In genomic region chr19:33296338-33296737, GRCm38 (mm10) we compare ENCODE assay signal across 27 mouse cellular contexts.
DNase-seq lines count a peak whose midpoint lies in the region; ATAC-seq and TF ChIP-seq lines count a peak whose summit lies in the region.
"Had no signal": no experiment of that assay in that cellular context is flagged by ENCODE, and none has a peak within 500 bp of the region (broad histone marks: within the 10 kb centered on the region; RNA-seq: fewer than 3 reads in every experiment).

No protein-coding gene starts in this region.

- CTCF ChIA-PET in Patski (lab: Charles Lee): no interaction called here

- ATAC-seq in intestine, postnatal 0 days: no peak
- no peak for ATAC-seq in intestine, embryonic 16.5 days
- no peak for ATAC-seq in Patski
- ATAC-seq: hindbrain, embryonic 16.5 days; midbrain, embryonic 13.5 days had no signal

- POLR2A ChIA-PET in Patski (lab: Charles Lee): no interaction called here

- H3K4me3 ChIP-seq in intestine, postnatal 0 days (ENCODE audit: low read depth, low read length): no peak overlapping the region
- no peak overlapping the region for H3K4me3 ChIP-seq in intestine, embryonic 16.5 days (ENCODE audit: low read length)
- H3K4me3 ChIP-seq: embryonic facial prominence, embryonic 12.5 days; gastrocnemius, adult 2 months; heart, embryonic 10.5 days; liver, embryonic 13.5 days; lung, embryonic 15.5 days; megakaryocyte, embryonic 14.5 days; midbrain, embryonic 13.5 days; neural tube, embryonic 13.5 days; stomach, embryonic 15.5 days had no signal

- no peaks in the 10 kb centered on the region for H3K27me3 ChIP-seq in intestine, postnatal 0 days (replicated peaks; ENCODE audit: control insufficient read depth, insufficient read depth, low read length)
- H3K27me3 ChIP-seq in intestine, embryonic 16.5 days (replicated peaks; ENCODE audit: control insufficient read depth, insufficient read depth, low read length): no peaks in the 10 kb centered on the region
- H3K27me3 ChIP-seq in Patski: peaks cover 58% of the 10 kb centered on the region
- H3K27me3 ChIP-seq: embryonic facial prominence, embryonic 12.5 days; liver, embryonic 13.5 days; lung, embryonic 15.5 days; megakaryocyte, embryonic 14.5 days; midbrain, embryonic 13.5 days; neural tube, embryonic 13.5 days; stomach, embryonic 15.5 days had no signal

- in situ Hi-C loops in Patski (cut with MboI; ENCODE audit: low pct_unique_long_range_greater_than_20kb): no loop called here

- no peak overlapping the region for H3K27ac ChIP-seq in intestine, postnatal 0 days (ENCODE audit: low read depth, low read length)
- no peak overlapping the region for H3K27ac ChIP-seq in intestine, embryonic 16.5 days (ENCODE audit: low read length)
- H3K27ac ChIP-seq: embryonic facial prominence, embryonic 12.5 days; gastrocnemius, adult 2 months; heart, embryonic 10.5 days; liver, embryonic 13.5 days; lung, embryonic 15.5 days; midbrain, embryonic 13.5 days; neural tube, embryonic 13.5 days; stomach, embryonic 15.5 days had no signal

- no peaks in the 10 kb centered on the region for H3K4me1 ChIP-seq in intestine, postnatal 0 days (replicated peaks; ENCODE audit: control insufficient read depth, insufficient read depth, low read length)
- no peaks in the 10 kb centered on the region; the same call in 1 of the 2 replicates for H3K4me1 ChIP-seq in intestine, embryonic 16.5 days (ENCODE audit: control insufficient read depth, insufficient read depth, low read length)
- H3K4me1 ChIP-seq: embryonic facial prominence, embryonic 12.5 days; heart, embryonic 10.5 days; liver, embryonic 13.5 days; lung, embryonic 15.5 days; megakaryocyte, embryonic 14.5 days; midbrain, embryonic 13.5 days; stomach, embryonic 15.5 days had no signal

- DNase-seq in retina, embryonic 14.5 days (ENCODE audit: low spot score): peak; percentile 10
- DNase-seq in retina, postnatal 1 day: no peak
- DNase-seq in Patski (ENCODE audit: low read depth, low spot score): no peak
- no peak for DNase-seq in heart, postnatal 36 days
- DNase-seq in layer of hippocampus, postnatal 36 days: no peak
- DNase-seq: adrenal gland, postnatal 10 days; cerebellum, adult 2 months; cerebellum, postnatal 25 days; gastrocnemius, adult 2 months; kidney, adult 18-20 months; kidney, postnatal 36 days; liver, embryonic 13.5 days; lung, postnatal 36 days; right cerebral cortex, adult 18-20 months; right cerebral cortex, postnatal 4 days; thymus, adult 18-20 months; thymus, postnatal 4 days had no signal

- H3K9ac ChIP-seq in intestine, postnatal 0 days (ENCODE audit: low read depth, low read length): no peak overlapping the region
- H3K9ac ChIP-seq in intestine, embryonic 16.5 days (ENCODE audit: low read depth, low read length): no peak overlapping the region
- H3K9ac ChIP-seq: embryonic facial prominence, embryonic 12.5 days; liver, embryonic 13.5 days; lung, embryonic 15.5 days; midbrain, embryonic 13.5 days; neural tube, embryonic 13.5 days; stomach, embryonic 15.5 days had no signal

- intact Hi-C loops in heart, postnatal 36 days (cut with DNase I): no loop called here

- H3K36me3 ChIP-seq in intestine, postnatal 0 days (ENCODE audit: control insufficient read depth, insufficient read depth): no peaks in the 10 kb centered on the region
- no peaks in the 10 kb centered on the region for H3K36me3 ChIP-seq in intestine, embryonic 16.5 days (ENCODE audit: control insufficient read depth, insufficient read depth, low read length)
- H3K36me3 ChIP-seq: embryonic facial prominence, embryonic 12.5 days; heart, embryonic 10.5 days; liver, embryonic 13.5 days; lung, embryonic 15.5 days; midbrain, embryonic 13.5 days; neural tube, embryonic 13.5 days; stomach, embryonic 15.5 days had no signal

- WGBS in intestine, postnatal 0 days: 53% methylated on average over 2 of the region's 2 CpGs
- WGBS in intestine, embryonic 16.5 days: 58% methylated on average over 2 of the region's 2 CpGs

- H3K4me2 ChIP-seq in intestine, postnatal 0 days (replicated peaks; ENCODE audit: low read depth): no peak overlapping the region
- H3K4me2 ChIP-seq in intestine, embryonic 16.5 days (ENCODE audit: low read depth, low read length): no peak overlapping the region
- H3K4me2 ChIP-seq: embryonic facial prominence, embryonic 12.5 days; liver, embryonic 13.5 days; lung, embryonic 15.5 days; midbrain, embryonic 13.5 days; neural tube, embryonic 13.5 days; stomach, embryonic 15.5 days had no signal

- peak; percentile 20 for TF ChIP-seq CTCF in intestine, postnatal 0 days (IDR thresholded peaks at IDR 0.05; ENCODE audit: low read depth)
- peak; percentile 11 for TF ChIP-seq CTCF in Patski (IDR thresholded peaks at IDR 0.05)

- no peaks in the 10 kb centered on the region for H3K9me3 ChIP-seq in intestine, postnatal 0 days (ENCODE audit: control insufficient read depth)
- H3K9me3 ChIP-seq in intestine, embryonic 16.5 days (ENCODE audit: control insufficient read depth, low read length): no peaks in the 10 kb centered on the region
- H3K9me3 ChIP-seq: embryonic facial prominence, embryonic 12.5 days; heart, embryonic 10.5 days; liver, embryonic 13.5 days; lung, embryonic 15.5 days; megakaryocyte, embryonic 14.5 days; midbrain, embryonic 13.5 days; neural tube, embryonic 13.5 days; stomach, embryonic 15.5 days had no signal
